Mouse (Mus musculus) intestine, postnatal 0 days (tissue): Measurements from ENCODE around the gene Zp2. TPM values are rescaled to one million over a fixed set of nuclear protein-coding genes. Genes with fewer than 3 reads are reported as not detected.

ENCODE experiments used
- ATAC-seq: fragments of 200-750 bp; cut with Nextera tagmentation; 2 replicates; pipeline ENCODE4 v1.8.0; 2017; ENCODE audit warnings: mild to moderate bottlenecking, moderate TSS enrichment, moderate library complexity
- H3K27ac ChIP-seq: fragments of 300-500 bp; sonication (generic); 2 replicates; pipeline ENCODE4 v1.5.1; 2014; ENCODE audit warnings: mild to moderate bottlenecking, low read depth, low read length, moderate library complexity
- H3K27me3 ChIP-seq: fragments of 300-500 bp; sonication (generic); replicated peaks from 2 replicates; pipeline ENCODE4 v1.6.1; 2014; ENCODE audit warnings: low read length, mixed read lengths; ENCODE audit not compliant: control insufficient read depth, insufficient read depth
- H3K36me3 ChIP-seq: fragments of 300-500 bp; sonication (generic); 2 replicates; pipeline ENCODE4 v1.6.1; 2014; ENCODE audit warnings: mild to moderate bottlenecking, moderate library complexity; ENCODE audit not compliant: control insufficient read depth, insufficient read depth
- H3K4me1 ChIP-seq: fragments of 300-500 bp; sonication (generic); replicated peaks from 2 replicates; pipeline ENCODE4 v1.6.1; 2014; ENCODE audit warnings: antibody characterized with exemption, low read length, mixed read lengths; ENCODE audit not compliant: control insufficient read depth, insufficient read depth
- H3K4me2 ChIP-seq: fragments of 300-500 bp; sonication (generic); replicated peaks from 2 replicates; pipeline ENCODE4 v1.6.1; 2014; ENCODE audit warnings: low read depth, mild to moderate bottlenecking, moderate library complexity
- H3K4me3 ChIP-seq: fragments of 300-500 bp; sonication (generic); 2 replicates; pipeline ENCODE4 v1.5.1; 2014; ENCODE audit warnings: low read depth, low read length
- H3K9ac ChIP-seq: fragments of 300-500 bp; sonication (generic); 2 replicates; pipeline ENCODE4 v1.6.1; 2014; ENCODE audit warnings: mild to moderate bottlenecking, low read depth, low read length
- H3K9me3 ChIP-seq: fragments of 300-500 bp; sonication (generic); 2 replicates; pipeline ENCODE4 v1.6.1; 2016; ENCODE audit warnings: mixed run types; ENCODE audit not compliant: control insufficient read depth
- CTCF ChIP-seq: sonication (generic); IDR thresholded peaks from 2 replicates; pipeline ENCODE4 v1.5.1; 2016; ENCODE audit warnings: low read depth, mild to moderate bottlenecking, control low read depth, antibody characterized with exemption, moderate library complexity
- WGBS: fragments of 180-500 bp; shearing (Covaris S2); extraction: QIAGEN DNeasy Blood & Tissue Kit; methylation state at CpG from one replicate; pipeline ENCODE4 v1.1.7; 2014; 5-methylcytosine and 5-hydroxymethylcytosine counted together
- polyA plus RNA-seq: library from polyadenylated mRNA; unstranded; fragments of >200 nt; fragmentation: Nextera tagmentation; extraction: Ambion mirVana; gene quantifications from 2 replicates; pipeline ENCODE4 v1.2.1, GENCODE M21; 2015

The Zp2 gene
- polyA plus RNA-seq, 1 experiment from 2014 or later = 0.31 TPM

DNA sequence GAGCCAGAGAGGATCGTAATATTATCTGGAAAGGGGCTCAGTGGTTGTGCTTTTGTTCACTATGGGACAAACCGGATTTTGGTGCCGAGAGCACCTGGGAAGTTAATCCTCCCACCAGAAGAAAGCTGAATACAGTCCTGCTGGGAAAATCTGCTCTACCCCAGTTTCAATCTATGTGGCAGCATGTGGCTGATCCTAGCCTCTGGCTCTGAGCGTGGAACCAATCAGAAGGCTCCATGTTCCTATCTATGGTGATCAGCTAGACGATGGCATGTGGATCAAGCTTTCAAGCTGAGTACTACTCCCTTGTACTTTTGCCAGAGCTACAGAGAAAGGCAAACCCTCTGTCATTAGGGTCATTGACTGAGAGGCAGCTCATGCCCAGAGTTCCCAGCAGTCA is 52.1 kb downstream of the Zp2 start:
- WGBS = 55% methylated on average over 5 of the region's 5 CpGs
- H3K36me3 ChIP-seq = no peaks in the 10 kb centered on the region
- H3K4me3 ChIP-seq = no peak overlapping the region
- no peaks in the 10 kb centered on the region for H3K9me3 ChIP-seq
- no peak overlapping the region for H3K4me2 ChIP-seq
- no peak overlapping the region for H3K27ac ChIP-seq
- no peak overlapping the region for H3K9ac ChIP-seq
- TF ChIP-seq CTCF = no peak
- H3K4me1 ChIP-seq = no peaks in the 10 kb centered on the region
- no peaks in the 10 kb centered on the region for H3K27me3 ChIP-seq
- no peak for ATAC-seq

DNA sequence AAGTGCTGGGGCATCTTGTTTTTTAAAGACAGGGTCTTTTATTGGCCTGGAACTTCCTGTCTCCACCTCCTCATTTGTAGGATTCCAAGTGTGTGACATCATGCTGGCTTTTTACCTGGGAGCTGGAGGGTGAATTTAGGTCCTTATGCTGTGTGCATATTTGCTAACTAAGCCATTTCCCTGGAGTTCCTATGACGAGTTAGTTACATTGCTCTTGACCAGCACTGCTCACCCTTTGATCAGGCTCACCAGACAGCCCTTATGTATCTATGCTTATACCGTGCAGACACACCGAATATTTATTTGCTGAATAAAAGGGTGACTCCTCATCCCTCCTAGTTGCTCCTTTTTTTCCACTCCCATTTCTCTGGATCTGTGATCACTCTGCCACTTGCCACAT is 64.9 kb downstream of the Zp2 start:
- Histone ChIP-seq H3K4me2 (no peak overlapping the region), H3K36me3 (no peaks in the 10 kb centered on the region), H3K27ac (no peak overlapping the region), H3K4me1 (no peaks in the 10 kb centered on the region), H3K9me3 (no peaks in the 10 kb centered on the region), H3K4me3 (no peak overlapping the region), H3K9ac (no peak overlapping the region), H3K27me3 (no peaks in the 10 kb centered on the region)
- ATAC-seq = no peak
- no peak for TF ChIP-seq CTCF
- 60% methylated on average over 3 of the region's 3 CpGs for WGBS

Other genes with a start within 250 kb of the Zp2 start
- 11.8 and 12.5 TPM in 2 replicates for gene Lyrm1, start 249.4 kb downstream of the Zp2 start, polyA plus RNA-seq
- 11.9 and 15.8 TPM in 2 replicates for gene Dcun1d3, start 249.0 kb downstream of the Zp2 start, polyA plus RNA-seq
- gene Dnah3, start 50.0 kb downstream of the Zp2 start, polyA plus RNA-seq = not detected in 2 replicates
- 21.6 and 22.9 TPM in 2 replicates for gene Tmem159, start 42.9 kb downstream of the Zp2 start, polyA plus RNA-seq
- gene Anks4b, start 28.6 kb upstream of the Zp2 start, polyA plus RNA-seq = 23.0 and 29.2 TPM in 2 replicates
- gene Crym, start 56.8 kb upstream of the Zp2 start, polyA plus RNA-seq = 1.9 TPM in 2 replicates
- 0.60 and 0.83 TPM in 2 replicates for gene Abca14, start 58.7 kb upstream of the Zp2 start, polyA plus RNA-seq
- not detected in 2 replicates for gene Abca15, start 183.4 kb upstream of the Zp2 start, polyA plus RNA-seq